Mouse (Mus musculus) megakaryocyte, embryonic 14.5 days (primary cell): ENCODE measurements around the gene Sdhc.

ENCODE experiments used
- FLI1 ChIP-seq: IDR thresholded peaks from 2 replicates; pipeline ENCODE4 v1.6.1; 2012; ENCODE audit warnings: low read length, inconsistent platforms, mixed read lengths
- GATA1 ChIP-seq: IDR thresholded peaks from 3 replicates; pipeline ENCODE4 v1.6.1; 2012; ENCODE audit warnings: mixed read lengths, low read length, inconsistent platforms, borderline replicate concordance

GRCm38 (mm10) chr1:171105226-171105625, 45.2 kb downstream of the Sdhc start:
- TF ChIP-seq FLI1 = no peak
- no peak for TF ChIP-seq GATA1
